Mouse (Mus musculus) CH12.LX (cell line): Measurements from ENCODE around the gene Pheta1. TPM values are rescaled to one million over a fixed set of nuclear protein-coding genes. Genes with fewer than 3 reads are reported as not detected.

Experiments used
- DNase-seq: peaks from one replicate; pipeline ENCODE4 v3.0.0-alpha.2; 2013; ENCODE audit errors: extremely low read depth
- H3K27ac ChIP-seq: 2 replicates; pipeline ENCODE4 v1.5.1; 2012; ENCODE audit warnings: low read depth, mild to moderate bottlenecking, control low read depth, moderate library complexity; ENCODE audit not compliant: insufficient read depth
- H3K27me3 ChIP-seq: replicated peaks from 2 replicates; pipeline ENCODE3; 2012; ENCODE audit warnings: inconsistent platforms
- H3K36me3 ChIP-seq, 2 experiments: replicated peaks in 1 of 2; 2 replicates each; pipeline versions ENCODE3 to v1.6.1; 2012; ENCODE audit warnings: inconsistent platforms in 1 of 2, low read length in 1 of 2, mild to moderate bottlenecking in 1 of 2, mixed read lengths in 1 of 2, moderate library complexity in 1 of 2; ENCODE audit not compliant: control insufficient read depth in 1 of 2, insufficient read depth in 1 of 2
- H3K4me1 ChIP-seq, 2 experiments: 2 replicates each; pipeline ENCODE4 v1.6.1; 2012; ENCODE audit warnings: inconsistent platforms in 1 of 2, moderate library complexity in 1 of 2; ENCODE audit not compliant: insufficient read depth in 2 of 2, control insufficient read depth in 1 of 2
- H3K4me2 ChIP-seq: 2 replicates; pipeline ENCODE4 v1.6.1; 2012; ENCODE audit warnings: low read depth, mild to moderate bottlenecking, control low read depth; ENCODE audit not compliant: poor library complexity, insufficient read depth, severe bottlenecking
- H3K4me3 ChIP-seq, 3 experiments: fragments of 150-350 bp in 1 of 3; sonication (generic) in 1 of 3; replicated peaks in 1 of 3; 2 replicates each; pipeline versions ENCODE3 to v1.5.1; 2011 to 2012; ENCODE audit warnings: low read depth in 2 of 3, low read length in 2 of 3, mild to moderate bottlenecking in 2 of 3, moderate library complexity in 2 of 3, control low read depth in 1 of 3, improper control_type of control experiment in 1 of 3, inconsistent platforms in 1 of 3, mixed read lengths in 1 of 3; ENCODE audit not compliant: poor library complexity in 1 of 3
- H3K79me2 ChIP-seq: replicated peaks from 2 replicates; pipeline ENCODE4 v1.6.1; 2012; ENCODE audit warnings: mild to moderate bottlenecking, moderate library complexity; ENCODE audit not compliant: control insufficient read depth, poor library complexity, insufficient read depth, severe bottlenecking; ENCODE audit errors: extremely low read depth
- H3K9ac ChIP-seq: 2 replicates; pipeline ENCODE4 v1.6.1; 2012; ENCODE audit warnings: low read depth, mild to moderate bottlenecking, control low read depth, moderate library complexity; ENCODE audit not compliant: insufficient read depth
- H3K9me3 ChIP-seq: replicated peaks from 2 replicates; pipeline ENCODE3; 2012; ENCODE audit warnings: low read length, inconsistent platforms, mixed read lengths
- CHD2 ChIP-seq: IDR thresholded peaks from 2 replicates; pipeline ENCODE4 v1.6.1; 2011; ENCODE audit warnings: low read length, improper control_type of control experiment
- CTCF ChIP-seq, 2 experiments: IDR thresholded peaks in 1 of 2; conservative IDR thresholded peaks in 1 of 2; 2 replicates each; pipeline ENCODE4 v1.5.1; 2011 to 2012; ENCODE audit warnings: low read depth in 2 of 2, low read length in 2 of 2, improper control_type of control experiment in 1 of 2, inconsistent platforms in 1 of 2, mild to moderate bottlenecking in 1 of 2, moderate library complexity in 1 of 2
- ELF1 ChIP-seq: IDR thresholded peaks from 2 replicates; pipeline ENCODE4 v1.6.1; 2014; ENCODE audit warnings: low read depth, mild to moderate bottlenecking, inconsistent platforms, low read length, improper control_type of control experiment
- ETS1 ChIP-seq: conservative IDR thresholded peaks from 2 replicates; pipeline ENCODE4 v1.6.1; 2012; ENCODE audit warnings: low read depth, mild to moderate bottlenecking, inconsistent platforms, low read length, improper control_type of control experiment, moderate library complexity
- GABPA ChIP-seq: IDR thresholded peaks from 2 replicates; pipeline ENCODE4 v1.6.1; 2012; ENCODE audit warnings: low read depth, low read length, improper control_type of control experiment, inconsistent platforms; ENCODE audit not compliant: insufficient replicate concordance
- HCFC1 ChIP-seq: IDR thresholded peaks from 2 replicates; pipeline ENCODE4 v1.6.1; 2012; ENCODE audit warnings: low read depth, mild to moderate bottlenecking, inconsistent platforms, low read length, improper control_type of control experiment
- IRF4 ChIP-seq: IDR thresholded peaks from 2 replicates; pipeline ENCODE4 v1.6.1; 2014; ENCODE audit warnings: low read depth, mild to moderate bottlenecking, inconsistent platforms, low read length, improper control_type of control experiment
- JUND ChIP-seq: conservative IDR thresholded peaks from 2 replicates; pipeline ENCODE4 v1.6.1; 2011; ENCODE audit warnings: low read depth, low read length, improper control_type of control experiment
- KAT2A ChIP-seq: IDR thresholded peaks from 2 replicates; pipeline ENCODE4 v1.6.1; 2012; ENCODE audit warnings: low read length, improper control_type of control experiment, inconsistent platforms; ENCODE audit not compliant: insufficient replicate concordance
- MAX ChIP-seq: IDR thresholded peaks from 2 replicates; pipeline ENCODE4 v1.6.1; 2011; ENCODE audit warnings: low read length, improper control_type of control experiment
- MYC ChIP-seq: IDR thresholded peaks from 2 replicates; pipeline ENCODE4 v1.6.1; 2011; ENCODE audit warnings: low read depth, mild to moderate bottlenecking, improper control_type of control experiment, low read length
- NELFE ChIP-seq: IDR thresholded peaks from 2 replicates; pipeline ENCODE4 v1.6.1; 2011; ENCODE audit warnings: low read depth, low read length, improper control_type of control experiment
- POLR2A ChIP-seq: IDR thresholded peaks from 2 replicates; pipeline ENCODE4 v1.6.1; 2011; ENCODE audit warnings: low read depth, mild to moderate bottlenecking, improper control_type of control experiment, low read length
- POLR2AphosphoS2 ChIP-seq: IDR thresholded peaks from 2 replicates; pipeline ENCODE4 v1.6.1; 2011; ENCODE audit warnings: low read depth, low read length, improper control_type of control experiment
- RAD21 ChIP-seq: IDR thresholded peaks from 2 replicates; pipeline ENCODE4 v1.6.1; 2011; ENCODE audit warnings: low read depth, mild to moderate bottlenecking, low read length, improper control_type of control experiment, moderate library complexity
- TBP ChIP-seq: conservative IDR thresholded peaks from 2 replicates; pipeline ENCODE4 v1.6.1; 2011; ENCODE audit warnings: low read depth, low read length, improper control_type of control experiment
- USF1 ChIP-seq: IDR thresholded peaks from 2 replicates; pipeline ENCODE4 v1.6.1; 2014; ENCODE audit warnings: low read depth, mild to moderate bottlenecking, inconsistent platforms, low read length, improper control_type of control experiment
- ZKSCAN1 ChIP-seq: IDR thresholded peaks from 2 replicates; pipeline ENCODE4 v1.6.1; 2012; ENCODE audit warnings: low read depth, inconsistent platforms, low read length, improper control_type of control experiment, borderline replicate concordance
- ZMIZ1 ChIP-seq: IDR thresholded peaks from 2 replicates; pipeline ENCODE4 v1.6.1; 2012; ENCODE audit warnings: low read depth, mild to moderate bottlenecking, inconsistent platforms, low read length, improper control_type of control experiment
- dilution Hi-C: fragments of 300-500 bp; cut with MboI; formaldehyde crosslinking; loops from 2 replicates; pipeline ENCODE4 v1.14.3; 2020; ENCODE audit warnings: low sequenced_read_pairs; ENCODE audit not compliant: extremely low pct_unique_long_range_greater_than_20kb, extremely low pct_ligation_motif_present
- in situ Hi-C: fragments of 300-500 bp; cut with MboI; formaldehyde crosslinking; loops from 3 replicates; pipeline ENCODE4 v1.14.3; 2019; ENCODE audit warnings: low sequenced_read_pairs, low pct_ligation_motif_present, low pct_unique_long_range_greater_than_20kb, mixed read lengths
- polyA plus RNA-seq: library from polyadenylated mRNA; unstranded; fragments of >175 nt; gene quantifications from 2 replicates; pipeline ENCODE4 v1.2.1, GENCODE M21; 2012; ENCODE audit warnings: low read depth; ENCODE audit not compliant: insufficient read length
- total RNA-seq, 2 experiments: library from RNA; depleted of rRNA; stranded (reverse); fragments of 300-350 nt in 1 of 2; fragments of >200 nt in 1 of 2; gene quantifications; 2 replicates each; pipeline ENCODE4 v1.2.3; 2012 to 2014

Pheta1 gene
- total and polyA plus RNA-seq, 3 experiments, result 1.4 to 4.5 (median 2.0) TPM

- H3K27me3 ChIP-seq, result peaks cover 77% of the 10 kb centered on the region
- dilution Hi-C loops, result no loop called here
These were observed 45.9 kb downstream of the Pheta1 start for GRCm38 (mm10) chr5:121894647-121895046.

GRCm38 (mm10) chr5:121895117-121895756 is 46.5 kb downstream of the Pheta1 start:
- H3K4me3 ChIP-seq, result no peak overlapping the region
- no peaks in the 10 kb centered on the region for H3K79me2 ChIP-seq
- H3K4me2 ChIP-seq, result no peak overlapping the region
- H3K9ac ChIP-seq, result no peak overlapping the region
- H3K9me3 ChIP-seq, result no peaks in the 10 kb centered on the region
- in situ Hi-C loops (no loop called here), dilution Hi-C loops (no loop called here)
- no peak overlapping the region for H3K27ac ChIP-seq
- H3K4me1 ChIP-seq, result peaks cover 4 to 10% of the 10 kb centered on the region in 2 experiments; a peak in 3 of 4 replicates
- H3K36me3 ChIP-seq, result no peaks in the 10 kb centered on the region
- DNase-seq, result no peak
- TF ChIP-seq GABPA, result no peak
- no peak for TF ChIP-seq ELF1
- TF ChIP-seq IRF4, result no peak
- no peak for TF ChIP-seq ZKSCAN1
- TF ChIP-seq JUND, result no peak
- TF ChIP-seq USF1, result no peak
- no peak for TF ChIP-seq CTCF (conservative IDR thresholded peaks at IDR 0.05 in 1 of 2, IDR thresholded peaks at IDR 0.05 in 1 of 2; ENCODE audit: low read depth in 2 of 2, low read length in 2 of 2)
- no peak for TF ChIP-seq MAX
- TF ChIP-seq ZMIZ1, result no peak
- TF ChIP-seq KAT2A, result no peak
- TF ChIP-seq NELFE, result no peak
- TF ChIP-seq MYC, result no peak
- H3K27me3 ChIP-seq, result peaks cover 75% of the 10 kb centered on the region

More at GRCm38 (mm10) chr5:121894647-121895046, 45.9 kb downstream of the Pheta1 start:
- H3K36me3 ChIP-seq, result no peaks in the 10 kb centered on the region
- in situ Hi-C loops, result no loop called here
- H3K4me1 ChIP-seq, result peaks cover 4 to 14% of the 10 kb centered on the region in 2 experiments; a peak in 3 of 4 replicates
- no peak for DNase-seq
- no peaks in the 10 kb centered on the region for H3K79me2 ChIP-seq
- no peak overlapping the region for H3K4me3 ChIP-seq
- no peak overlapping the region for H3K9ac ChIP-seq
- H3K9me3 ChIP-seq, result no peaks in the 10 kb centered on the region
- no peak overlapping the region for H3K27ac ChIP-seq
- TF ChIP-seq POLR2A (no peak), POLR2AphosphoS2 (no peak), RAD21 (no peak), CHD2 (no peak), HCFC1 (no peak), ETS1 (no peak), TBP (no peak)
- H3K4me2 ChIP-seq, result no peak overlapping the region
